Mouse (Mus musculus) liver, adult 2 months (tissue): Measurements from ENCODE around the gene Mef2a.

Source experiments
- CTCF ChIP-seq: fragments of 200-500 bp; IDR thresholded peaks from 2 replicates; pipeline ENCODE4 v1.5.1; 2011; ENCODE audit warnings: low read depth, low read length, control low read depth
- POLR2A ChIP-seq: fragments of 200-500 bp; IDR thresholded peaks from 2 replicates; pipeline ENCODE4 v1.6.1; 2011; ENCODE audit warnings: low read length, control low read depth; ENCODE audit not compliant: insufficient read depth; ENCODE audit errors: extremely low read depth

DNA sequence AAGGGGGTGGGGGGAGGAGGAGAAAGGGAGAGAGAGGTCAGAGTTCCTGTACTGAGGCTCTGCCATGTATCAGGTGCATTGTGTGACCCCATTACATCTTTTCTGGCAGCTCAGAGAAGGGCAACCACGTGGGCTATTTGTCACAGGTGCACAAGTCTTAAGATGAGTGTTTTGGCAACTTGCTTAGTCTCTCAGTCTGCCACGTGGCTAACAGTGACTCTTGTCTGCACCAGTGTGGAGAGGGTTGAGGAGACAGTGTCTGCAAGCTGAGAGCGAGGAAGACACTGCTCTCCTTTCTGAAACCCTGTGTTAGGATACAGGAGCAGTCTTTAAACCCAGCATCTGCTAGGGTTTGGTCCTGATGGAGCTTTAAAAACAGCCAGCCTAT is 48.4 kb upstream of the Mef2a start:
- no peak for TF ChIP-seq CTCF
- no peak for TF ChIP-seq POLR2A
